Mouse (Mus musculus): Measurements from ENCODE around the gene Gm10717. TPM values are rescaled to one million over a fixed set of nuclear protein-coding genes. Genes with fewer than 3 reads are reported as not detected.

The Gm10717 gene
- not detected in 2 replicates for polyA plus RNA-seq (2021; fragmentation: Nextera tagmentation)
- long read RNA-seq, experiment 1 = 0 reads
- long read RNA-seq, experiment 2 = 0 reads

DNA sequence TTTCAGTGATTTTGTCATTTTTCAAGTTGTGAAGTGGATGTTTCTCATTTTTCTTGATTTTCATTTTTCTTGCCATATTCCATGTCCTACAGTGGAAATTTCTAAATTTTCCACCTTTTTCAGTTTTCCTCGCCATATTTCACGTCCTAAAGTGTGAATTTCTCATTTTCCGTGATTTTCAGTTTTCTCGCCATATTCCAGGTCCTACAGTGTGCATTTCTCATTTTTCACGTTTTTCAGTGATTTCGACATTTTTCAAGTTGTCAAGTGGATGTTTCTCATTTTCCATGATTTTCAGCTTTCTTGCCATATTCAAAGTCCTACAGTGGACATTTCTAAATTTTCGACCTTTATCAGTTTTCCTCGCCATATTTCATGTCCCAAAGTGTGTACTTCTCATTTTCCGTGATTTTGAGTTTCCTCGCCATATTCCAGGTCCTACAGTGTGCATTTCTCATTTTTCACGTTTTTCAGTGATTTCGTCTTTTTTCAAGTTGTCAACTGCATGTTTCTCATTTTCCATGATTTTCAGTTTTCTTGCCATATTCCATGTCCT is at the start of gene Gm10717:
TSS of gene Gm10717 (plus strand) at position 506 of the 556 bp plus-strand sequence.

DNA sequence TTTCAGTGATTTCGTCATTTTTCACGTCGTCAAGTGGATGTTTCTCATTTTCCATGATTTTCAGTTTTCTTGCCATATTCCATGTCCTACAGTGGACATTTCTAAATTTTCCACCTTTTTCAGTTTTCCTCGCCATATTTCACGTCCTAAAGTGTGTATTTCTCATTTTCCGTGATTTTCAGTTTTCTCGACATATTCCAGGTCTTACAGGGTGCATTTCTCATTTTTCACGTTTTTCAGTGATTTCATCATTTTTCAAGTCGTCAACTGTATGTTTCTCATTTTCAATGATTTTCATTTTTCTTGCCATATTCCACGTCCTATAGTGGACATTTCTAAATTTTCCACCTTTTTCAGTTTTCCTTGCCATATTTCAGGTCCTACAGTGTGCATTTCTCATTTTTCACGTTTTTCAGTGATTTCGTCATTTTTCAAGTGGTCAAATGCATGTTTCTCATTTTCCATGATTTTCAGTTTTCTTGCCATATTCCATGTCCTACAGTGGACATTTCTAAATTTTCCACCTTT is 24.7 kb upstream of the Gm10717 start, which contains the start of gene Gm10722:
TSS of gene Gm10722 (plus strand) at position 478 of the 528 bp plus-strand sequence.

DNA sequence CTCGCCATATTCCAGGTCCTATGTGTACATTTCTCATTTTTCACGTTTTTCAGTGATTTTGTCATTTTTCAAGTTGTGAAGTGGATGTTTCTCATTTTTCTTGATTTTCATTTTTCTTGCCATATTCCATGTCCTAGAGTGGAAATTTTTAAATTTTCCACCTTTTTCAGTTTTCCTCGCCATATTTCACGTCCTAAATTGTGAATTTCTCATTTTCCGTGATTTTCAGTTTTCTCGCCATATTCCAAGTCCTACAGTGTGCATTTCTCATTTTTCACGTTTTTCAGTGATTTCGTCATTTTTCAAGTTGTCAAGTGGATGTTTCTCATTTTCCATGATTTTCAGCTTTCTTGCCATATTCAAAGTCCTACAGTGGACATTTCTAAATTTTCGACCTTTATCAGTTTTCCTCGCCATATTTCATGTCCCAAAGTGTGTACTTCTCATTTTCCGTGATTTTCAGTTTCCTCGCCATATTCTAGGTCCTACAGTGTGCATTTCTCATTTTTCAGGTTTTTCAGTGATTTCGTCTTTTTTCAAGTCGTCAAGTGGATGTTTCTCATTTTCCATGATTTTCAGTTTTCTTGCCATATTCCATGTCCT is 22.3 kb upstream of the Gm10717 start, which contains the start of gene Gm11168:
TSS of gene Gm11168 (plus strand) at position 553 of the 603 bp plus-strand sequence.

DNA sequence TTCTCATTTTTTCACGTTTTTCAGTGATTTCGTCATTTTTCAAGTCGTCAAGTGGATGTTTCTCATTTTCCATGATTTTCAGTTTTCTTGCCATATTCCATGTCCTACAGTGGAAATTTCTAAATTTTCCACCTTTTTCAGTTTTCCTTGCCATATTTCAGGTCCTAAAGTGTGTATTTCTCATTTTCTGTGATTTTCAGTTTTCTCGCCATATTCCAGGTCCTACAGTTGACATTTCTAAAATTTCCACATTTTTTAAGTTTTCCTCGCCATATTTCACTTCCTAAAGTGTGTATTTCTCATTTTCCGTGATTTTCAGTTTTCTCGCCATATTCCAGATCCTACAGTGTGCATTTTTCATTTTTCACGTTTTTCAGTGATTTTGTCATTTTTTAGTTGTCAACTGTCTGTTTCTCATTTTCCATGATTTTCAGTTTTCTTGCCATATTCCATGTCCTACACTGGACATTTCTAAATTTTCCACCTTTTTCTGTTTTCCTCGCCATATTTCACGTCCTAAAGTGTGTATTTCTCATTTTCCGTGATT is 12.4 kb upstream of the Gm10717 start, which contains the start of gene Gm10721:
TSS of gene Gm10721 (plus strand) at position 408 of the 547 bp plus-strand sequence.

DNA sequence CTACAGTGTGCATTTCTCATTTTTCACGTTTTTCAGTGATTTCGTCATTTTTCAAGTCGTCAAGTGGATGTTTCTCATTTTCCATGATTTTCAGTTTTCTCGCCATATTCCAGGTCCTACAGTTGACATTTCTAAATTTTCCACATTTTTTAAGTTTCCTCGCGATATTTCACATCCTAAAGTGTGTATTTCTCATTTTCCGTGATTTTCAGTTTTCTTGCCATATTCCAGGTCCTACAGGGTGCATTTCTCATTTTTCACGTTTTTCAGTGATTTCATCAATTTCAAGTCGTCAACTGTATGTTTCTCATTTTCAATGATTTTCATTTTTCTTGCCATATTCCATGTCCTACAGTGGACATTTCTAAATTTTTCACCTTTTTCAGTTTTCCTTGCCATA is 9.9 kb upstream of the Gm10717 start, which contains the start of gene Gm10720:
TSS of gene Gm10720 (plus strand) at position 301 of the 400 bp plus-strand sequence.

DNA sequence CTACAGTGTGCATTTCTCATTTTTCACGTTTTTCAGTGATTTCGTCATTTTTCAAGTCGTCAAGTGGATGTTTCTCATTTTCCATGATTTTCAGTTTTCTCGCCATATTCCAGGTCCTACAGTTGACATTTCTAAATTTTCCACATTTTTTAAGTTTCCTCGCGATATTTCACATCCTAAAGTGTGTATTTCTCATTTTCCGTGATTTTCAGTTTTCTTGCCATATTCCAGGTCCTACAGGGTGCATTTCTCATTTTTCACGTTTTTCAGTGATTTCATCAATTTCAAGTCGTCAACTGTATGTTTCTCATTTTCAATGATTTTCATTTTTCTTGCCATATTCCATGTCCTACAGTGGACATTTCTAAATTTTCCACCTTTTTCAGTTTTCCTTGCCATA is 8.1 kb upstream of the Gm10717 start, which contains the start of gene Gm10719:
TSS of gene Gm10719 (plus strand) at position 301 of the 400 bp plus-strand sequence.

DNA sequence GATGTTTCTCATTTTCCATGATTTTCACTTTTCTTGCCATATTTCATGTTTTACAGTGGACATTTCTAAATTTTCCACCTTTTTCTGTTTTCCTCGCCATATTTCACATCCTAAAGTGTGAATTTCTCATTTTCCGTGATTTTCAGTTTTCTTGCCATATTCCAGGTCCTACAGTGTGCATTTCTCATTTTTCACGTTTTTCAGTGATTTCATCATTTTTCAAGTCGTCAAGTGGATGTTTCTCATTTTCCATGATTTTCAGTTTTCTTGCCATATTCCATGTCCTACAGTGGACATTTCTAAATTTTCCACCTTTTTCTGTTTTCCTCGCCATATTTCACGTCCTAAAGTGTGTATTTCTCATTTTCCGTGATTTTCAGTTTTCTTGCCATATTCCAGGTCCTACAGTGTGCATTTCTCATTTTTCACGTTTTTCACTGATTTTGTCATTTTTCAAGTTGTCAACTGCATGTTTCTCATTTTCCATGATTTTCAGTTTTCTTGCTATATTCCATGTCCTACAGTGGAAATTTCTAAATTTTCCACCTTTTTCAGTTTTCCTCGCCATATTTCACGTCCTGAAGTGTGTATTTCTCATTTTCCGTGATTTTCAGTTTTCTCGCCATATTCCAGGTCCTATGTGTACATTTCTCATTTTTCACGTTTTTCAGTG is 1.8 kb upstream of the Gm10717 start, which contains the start of gene Gm10718:
TSS of gene Gm10718 (plus strand) at position 236 of the 673 bp plus-strand sequence.

DNA sequence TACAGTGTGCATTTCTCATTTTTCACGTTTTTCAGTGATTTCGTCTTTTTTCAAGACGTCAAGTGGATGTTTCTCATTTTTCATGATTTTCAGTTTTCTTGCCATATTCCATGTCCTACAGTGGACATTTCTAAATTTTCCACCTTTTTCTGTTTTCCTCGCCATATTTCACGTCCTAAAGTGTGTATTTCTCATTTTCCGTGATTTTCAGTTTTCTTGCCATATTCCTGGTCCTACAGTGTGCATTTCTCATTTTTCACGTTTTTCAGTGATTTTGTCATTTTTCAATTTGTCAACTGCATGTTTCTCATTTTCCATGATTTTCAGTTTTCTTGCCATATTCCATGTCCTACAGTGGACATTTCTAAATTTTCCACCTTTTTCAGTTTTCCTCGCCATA is 9.1 kb downstream of the Gm10717 start, which contains the start of gene Gm17535:
TSS of gene Gm17535 (plus strand) at position 301 of the 400 bp plus-strand sequence.

DNA sequence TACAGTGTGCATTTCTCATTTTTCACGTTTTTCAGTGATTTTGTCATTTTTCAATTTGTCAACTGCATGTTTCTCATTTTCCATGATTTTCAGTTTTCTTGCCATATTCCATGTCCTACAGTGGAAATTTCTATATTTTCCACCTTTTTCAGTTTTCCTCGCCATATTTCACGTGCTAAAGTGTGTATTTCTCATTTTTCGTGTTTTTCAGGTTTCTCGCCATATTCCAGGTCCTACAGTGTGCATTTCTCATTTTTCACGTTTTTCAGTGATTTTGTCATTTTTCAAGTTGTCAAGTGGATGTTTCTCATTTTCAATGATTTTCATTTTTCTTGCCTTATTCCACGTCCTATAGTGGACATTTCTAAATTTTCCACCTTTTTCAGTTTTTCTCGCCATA is 11.4 kb downstream of the Gm10717 start, which contains the start of gene Gm10715:
TSS of gene Gm10715 (plus strand) at position 301 of the 400 bp plus-strand sequence.

Small RNA genes within 50 kb of the gene (microRNA-seq; reads per million reads assigned to microRNA genes)
- gene Mir101c = not detected

Other genes with a start within 250 kb of the Gm10717 start
- not detected in 2 replicates for gene Gm10722, start 24.5 kb upstream of the Gm10717 start, polyA plus RNA-seq (2021; fragmentation: Nextera tagmentation)
- gene Gm11168, start 22.1 kb upstream of the Gm10717 start, polyA plus RNA-seq (2021; fragmentation: Nextera tagmentation) = not detected in 2 replicates
- gene Gm10721, start 12.3 kb upstream of the Gm10717 start, polyA plus RNA-seq (2021; fragmentation: Nextera tagmentation) = not detected in 2 replicates
- not detected in 2 replicates for gene Gm10720, start 9.8 kb upstream of the Gm10717 start, polyA plus RNA-seq (2021; fragmentation: Nextera tagmentation)
- gene Gm10719, start 8.0 kb upstream of the Gm10717 start, polyA plus RNA-seq (2021; fragmentation: Nextera tagmentation) = not detected in 2 replicates
- gene Gm10718, start 1.9 kb upstream of the Gm10717 start, polyA plus RNA-seq (2021; fragmentation: Nextera tagmentation) = not detected in 2 replicates
- gene Gm17535, start 9.2 kb downstream of the Gm10717 start, polyA plus RNA-seq (2021; fragmentation: Nextera tagmentation) = not detected in 2 replicates
- not detected in 2 replicates for gene Gm10715, start 11.5 kb downstream of the Gm10717 start, polyA plus RNA-seq (2021; fragmentation: Nextera tagmentation)